Mouse (Mus musculus): ENCODE measurements around the gene St3gal4. TPM values are rescaled to one million over a fixed set of nuclear protein-coding genes. Genes with fewer than 3 reads are reported as not detected.

The St3gal4 gene
- total RNA-seq, 2 experiments from 2014 or later = 24.1 to 26.0 TPM

GRCm38 (mm10) chr9:35007697-35008341 is 111.2 kb downstream of the St3gal4 start:
- no peak for DNase-seq

GRCm38 (mm10) chr9:35004113-35004512 is 115.0 kb downstream of the St3gal4 start:
- no peak for DNase-seq

- DNase-seq = peak; percentile 23 to 39
These were observed 120.9 kb downstream of the St3gal4 start for GRCm38 (mm10) chr9:34997880-34998865.

Other genes with a start within 250 kb of the St3gal4 start
- gene Dcps, start 56.8 kb upstream of the St3gal4 start, total RNA-seq (2021) = 10 to 100 TPM; 12.8 to 16.8 TPM
- 10 to 100 TPM; 81.3 to 90.0 TPM for gene Srpr, start 80.9 kb upstream of the St3gal4 start, total RNA-seq (2021)
- gene Tirap, start 81.0 kb upstream of the St3gal4 start, total RNA-seq (2021) = 1 to 10 TPM; 4.3 to 6.0 TPM
- 10 to 100 TPM; 75.0 to 83.1 TPM for gene Foxred1, start 91.8 kb upstream of the St3gal4 start, total RNA-seq (2021)
- gene Fam118b, start 148.5 kb upstream of the St3gal4 start, total RNA-seq (2021) = 10 to 100 TPM; 12.0 to 15.7 TPM
- gene Rpusd4, start 148.6 kb upstream of the St3gal4 start, total RNA-seq (2021) = 10 to 100 TPM; 14.9 to 16.3 TPM